Mouse (Mus musculus): ENCODE measurements around the gene Elovl4. TPM values are rescaled to one million over a fixed set of nuclear protein-coding genes. Genes with fewer than 3 reads are reported as not detected.

Elovl4 gene
- not detected in 2 replicates for polyA plus RNA-seq (2012)

- no peak for TF ChIP-seq GATA1 (IDR thresholded peaks at IDR 0.05; ENCODE audit: low read length)
Measured at GRCm38 (mm10) chr9:83805977-83806815, at the start of gene Elovl4. Gene Elovl4, minus strand, starts transcription at chr9:83806277.

- TF ChIP-seq GATA1 (IDR thresholded peaks at IDR 0.05; ENCODE audit: low read length) = no peak
Measured at GRCm38 (mm10) chr9:83852464-83852863, 46.4 kb upstream of the Elovl4 start.

DNA sequence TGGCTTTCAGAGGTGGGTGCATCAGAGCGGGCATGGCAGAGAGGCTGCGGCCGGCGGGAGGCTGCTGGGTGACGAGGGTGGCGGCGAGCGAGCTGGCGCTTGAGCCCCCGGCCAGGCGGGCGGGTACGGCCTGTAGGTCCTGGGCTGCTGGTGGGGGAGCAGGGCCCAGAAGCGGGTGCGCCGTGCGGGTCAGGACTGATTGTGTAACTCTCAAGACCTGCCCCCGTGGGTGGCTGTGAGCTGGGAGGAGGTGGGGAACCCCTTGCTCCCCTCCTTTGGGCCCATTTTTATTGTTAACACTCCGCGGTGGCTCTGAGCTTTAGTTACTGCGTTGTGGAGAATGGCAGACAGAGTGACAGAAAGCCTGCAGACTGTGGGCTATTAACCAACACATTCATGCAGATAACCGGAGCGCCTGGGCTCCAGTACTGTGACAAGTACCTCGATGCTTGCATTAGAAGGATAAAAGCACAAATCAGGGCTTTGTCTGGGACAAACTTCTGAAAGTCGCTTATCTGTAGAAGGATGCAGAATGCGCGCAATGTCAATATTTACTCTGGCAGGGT is 28.8 kb upstream of the Elovl4 start:
- TF ChIP-seq GATA1 (IDR thresholded peaks at IDR 0.05; ENCODE audit: low read length) = no peak

DNA sequence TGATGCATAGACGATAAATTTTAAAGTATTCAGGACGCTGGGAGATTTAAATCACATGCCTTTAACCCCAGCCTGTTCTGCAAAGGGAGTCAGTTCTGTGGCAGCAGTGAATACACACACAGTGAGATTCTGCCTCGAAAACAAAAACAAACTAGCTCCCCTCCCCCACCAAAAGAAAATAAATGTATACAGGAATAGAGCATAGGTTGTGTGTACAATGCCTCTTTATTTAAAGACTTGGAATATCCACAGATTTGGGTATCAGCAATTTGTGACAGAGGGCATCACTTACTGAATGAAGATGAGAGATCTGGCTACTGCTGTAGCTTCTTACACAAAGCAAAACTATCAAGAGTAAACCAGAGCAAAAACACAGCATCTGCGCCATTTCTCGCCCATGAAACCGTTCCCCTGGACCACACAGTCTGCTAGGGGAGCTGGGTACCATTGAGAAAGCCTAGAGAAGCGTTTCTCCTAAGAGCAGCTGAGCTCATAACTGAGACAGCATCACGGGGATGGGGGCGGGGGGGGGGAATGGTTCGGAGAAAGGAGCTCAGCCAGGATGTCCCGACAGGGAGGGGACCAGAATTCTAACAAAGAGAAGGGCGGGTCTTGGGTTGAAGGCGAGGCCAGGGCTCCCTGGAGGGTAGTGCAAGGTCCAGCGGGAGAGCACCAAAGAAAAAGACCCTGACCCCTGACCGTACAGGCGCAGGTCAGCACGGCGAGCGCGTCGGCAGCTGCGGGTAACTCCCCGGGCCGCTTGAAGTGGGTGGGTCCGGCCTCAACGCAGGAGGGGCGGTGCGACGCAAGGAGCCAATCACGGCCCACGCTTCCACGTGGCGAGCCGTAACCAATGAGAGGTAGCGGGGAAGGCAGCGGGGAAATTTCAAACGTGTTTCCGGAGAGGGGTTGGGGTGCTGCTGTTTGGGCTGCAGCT is 28.0 kb upstream of the Elovl4 start, which contains the start of gene Ttk:
Gene Ttk, plus strand, starts transcription at position 879 of the 937 bp plus-strand sequence.
- no peak for TF ChIP-seq GATA1 (IDR thresholded peaks at IDR 0.05; ENCODE audit: low read length)

- no peak for TF ChIP-seq GATA1 (IDR thresholded peaks at IDR 0.05; ENCODE audit: low read length)
Measured at GRCm38 (mm10) chr9:83831152-83831551, 25.1 kb upstream of the Elovl4 start.

DNA sequence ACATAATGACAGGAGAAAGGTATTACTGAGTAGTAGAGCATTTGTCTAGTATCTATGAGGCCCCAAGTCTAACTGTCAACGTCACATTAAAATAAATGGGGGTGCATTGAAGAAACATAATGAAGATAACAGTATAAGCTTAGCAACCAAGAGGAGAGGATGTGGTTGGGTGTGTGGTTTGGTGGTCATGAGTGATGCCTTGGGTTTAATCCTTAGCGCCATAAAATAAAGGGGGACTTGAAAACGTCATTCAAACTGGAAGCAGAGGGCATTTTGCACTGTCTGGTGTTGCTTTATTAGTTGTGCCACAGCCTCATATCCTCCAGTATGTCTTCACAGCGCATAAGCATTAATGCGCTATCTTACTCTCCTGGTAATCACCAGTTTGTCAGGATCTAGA is 23.8 kb upstream of the Elovl4 start:
- no peak for TF ChIP-seq GATA1 (IDR thresholded peaks at IDR 0.05; ENCODE audit: low read length)

- no peak for TF ChIP-seq GATA1 (IDR thresholded peaks at IDR 0.05; ENCODE audit: low read length)
Measured at GRCm38 (mm10) chr9:83822925-83823324, 16.8 kb upstream of the Elovl4 start.

GRCm38 (mm10) chr9:83820976-83821375 is 14.9 kb upstream of the Elovl4 start:
- no peak for TF ChIP-seq GATA1 (IDR thresholded peaks at IDR 0.05; ENCODE audit: low read length)

DNA sequence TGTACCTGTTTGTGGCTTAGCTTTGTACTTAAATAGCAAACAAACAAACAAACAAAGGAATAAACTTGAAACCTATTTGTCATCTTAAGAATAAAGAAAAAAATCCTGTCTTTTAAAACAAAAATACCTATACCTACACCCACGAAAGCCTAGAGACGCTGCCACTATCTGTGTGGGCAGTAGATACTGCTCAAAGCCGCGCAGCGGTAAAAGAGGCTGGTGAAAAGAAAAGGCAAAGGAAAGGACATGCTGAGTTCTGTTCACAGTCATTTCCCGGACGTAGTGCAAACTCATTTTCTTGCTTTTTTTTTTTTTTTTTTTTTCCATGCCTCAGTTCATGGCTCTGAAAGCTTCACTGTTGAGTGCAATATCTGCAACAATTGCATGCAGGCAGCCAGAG is 13.1 kb upstream of the Elovl4 start:
- no peak for TF ChIP-seq GATA1 (IDR thresholded peaks at IDR 0.05; ENCODE audit: low read length)

DNA sequence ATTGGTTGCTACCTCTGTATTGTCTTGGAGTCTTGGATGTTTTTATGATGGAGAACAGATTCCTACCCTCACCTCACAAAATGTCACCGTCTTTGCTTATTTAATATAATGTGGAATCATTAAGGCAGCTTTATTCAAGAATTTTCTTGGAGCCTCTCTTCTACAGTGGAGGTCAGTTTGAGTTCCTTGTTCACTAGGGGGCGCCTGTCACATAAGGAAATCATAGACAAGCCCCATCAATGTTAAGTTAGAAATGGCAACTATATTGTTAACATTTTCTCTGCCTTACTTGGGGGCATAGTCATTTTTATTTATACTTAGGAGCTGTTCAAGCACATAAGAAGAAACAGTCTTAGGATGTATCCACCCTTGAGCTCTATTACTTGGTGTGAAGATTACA is 1.5 kb upstream of the Elovl4 start:
- TF ChIP-seq GATA1 (IDR thresholded peaks at IDR 0.05; ENCODE audit: low read length) = no peak

DNA sequence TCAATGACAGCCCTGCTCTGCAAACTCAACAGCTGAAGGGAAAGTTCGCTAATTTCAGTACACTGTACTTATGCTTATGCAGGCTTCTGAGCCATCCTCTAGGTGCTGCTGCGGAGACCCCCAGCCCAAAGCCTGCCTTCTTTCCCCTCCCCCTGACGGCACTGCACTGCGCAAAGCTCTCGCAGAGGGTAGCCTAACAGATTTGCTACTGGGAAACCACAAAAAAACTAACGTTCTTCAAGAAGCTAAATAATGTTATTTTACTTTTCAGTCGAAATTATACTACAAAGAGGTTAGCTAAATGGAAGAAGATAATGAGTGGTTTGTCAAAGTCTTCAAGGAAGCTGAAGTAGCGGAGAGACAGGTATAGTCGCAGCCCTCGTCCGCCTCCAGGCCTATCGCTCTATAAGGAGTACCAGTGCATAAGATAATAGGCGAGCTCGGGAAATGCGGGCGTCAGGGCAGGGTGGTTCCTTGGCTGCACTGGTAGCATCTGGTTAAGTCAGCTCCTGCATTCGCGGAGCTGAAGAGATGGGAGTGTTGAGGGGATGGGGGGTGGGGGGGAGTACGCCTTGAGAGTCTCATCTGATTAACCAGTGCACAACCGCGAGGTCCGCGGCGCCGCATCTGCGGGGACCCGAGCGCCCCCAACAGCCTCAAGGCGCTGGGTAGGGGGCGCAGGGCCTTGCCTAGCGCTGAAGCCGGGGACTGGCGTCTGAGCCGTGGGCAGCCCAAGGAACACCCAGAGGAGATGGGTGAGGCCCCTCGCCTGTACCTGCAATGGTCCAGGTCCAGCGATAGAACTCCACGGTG is 707 bp downstream of the Elovl4 start:
- no peak for TF ChIP-seq GATA1 (IDR thresholded peaks at IDR 0.05; ENCODE audit: low read length)

- TF ChIP-seq GATA1 (IDR thresholded peaks at IDR 0.05; ENCODE audit: low read length) = no peak
Measured at GRCm38 (mm10) chr9:83804341-83804740, 1.7 kb downstream of the Elovl4 start.

DNA sequence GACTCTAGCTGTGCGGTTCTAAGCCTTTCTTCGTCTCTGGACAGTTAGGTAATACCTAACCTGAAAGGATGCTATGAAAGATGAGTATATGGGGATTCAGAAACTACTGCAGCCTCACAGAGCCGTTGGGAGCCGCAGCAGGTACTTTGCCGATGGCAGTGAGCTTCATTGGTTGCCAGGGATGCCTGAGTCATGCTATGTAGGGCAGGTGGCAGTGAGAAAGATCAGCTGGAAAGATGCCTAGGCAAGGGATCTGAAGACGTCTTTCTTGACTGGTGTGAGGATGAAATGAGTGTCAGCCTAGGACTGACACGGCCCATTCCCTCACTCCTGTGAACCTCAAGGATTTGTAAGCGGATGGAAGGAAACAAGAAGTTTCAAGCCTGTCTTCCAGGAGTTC is 8.2 kb downstream of the Elovl4 start:
- TF ChIP-seq GATA1 (IDR thresholded peaks at IDR 0.05; ENCODE audit: low read length) = no peak

GRCm38 (mm10) chr9:83796875-83797274 is 9.2 kb downstream of the Elovl4 start:
- no peak for TF ChIP-seq GATA1 (IDR thresholded peaks at IDR 0.05; ENCODE audit: low read length)

GRCm38 (mm10) chr9:83789326-83789725 is 16.8 kb downstream of the Elovl4 start:
- no peak for TF ChIP-seq GATA1 (IDR thresholded peaks at IDR 0.05; ENCODE audit: low read length)

All from G1E-ER4 (cell line).